Mouse (Mus musculus) brown adipose tissue, adult 24 weeks (tissue): ENCODE measurements around the gene Plekha6. TPM values are rescaled to one million over a fixed set of nuclear protein-coding genes. Genes with fewer than 3 reads are reported as not detected.

Experiments used
- H3K27ac ChIP-seq: fragments of 200-500 bp; replicated peaks from 2 replicates; pipeline ENCODE4 v1.5.1; 2012; ENCODE audit warnings: low read depth, mild to moderate bottlenecking, low read length
- H3K4me1 ChIP-seq: fragments of 200-500 bp; 2 replicates; pipeline ENCODE4 v1.6.1; 2012; ENCODE audit warnings: low read length, mixed read lengths; ENCODE audit not compliant: control insufficient read depth, insufficient read depth, insufficient read length
- H3K4me3 ChIP-seq: fragments of 200-500 bp; 2 replicates; pipeline ENCODE4 v1.5.1; 2012; ENCODE audit warnings: low read depth, mild to moderate bottlenecking, low read length, moderate library complexity; ENCODE audit not compliant: insufficient read depth
- polyA plus RNA-seq: library from polyadenylated mRNA; stranded (reverse); fragments of >200 nt; gene quantifications from 2 replicates; pipeline ENCODE4 v1.2.4, GENCODE M21; 2012; ENCODE audit not compliant: missing spikeins, insufficient read depth, insufficient read length

The Plekha6 gene
- polyA plus RNA-seq, 1 experiment, result 4.2 TPM

DNA sequence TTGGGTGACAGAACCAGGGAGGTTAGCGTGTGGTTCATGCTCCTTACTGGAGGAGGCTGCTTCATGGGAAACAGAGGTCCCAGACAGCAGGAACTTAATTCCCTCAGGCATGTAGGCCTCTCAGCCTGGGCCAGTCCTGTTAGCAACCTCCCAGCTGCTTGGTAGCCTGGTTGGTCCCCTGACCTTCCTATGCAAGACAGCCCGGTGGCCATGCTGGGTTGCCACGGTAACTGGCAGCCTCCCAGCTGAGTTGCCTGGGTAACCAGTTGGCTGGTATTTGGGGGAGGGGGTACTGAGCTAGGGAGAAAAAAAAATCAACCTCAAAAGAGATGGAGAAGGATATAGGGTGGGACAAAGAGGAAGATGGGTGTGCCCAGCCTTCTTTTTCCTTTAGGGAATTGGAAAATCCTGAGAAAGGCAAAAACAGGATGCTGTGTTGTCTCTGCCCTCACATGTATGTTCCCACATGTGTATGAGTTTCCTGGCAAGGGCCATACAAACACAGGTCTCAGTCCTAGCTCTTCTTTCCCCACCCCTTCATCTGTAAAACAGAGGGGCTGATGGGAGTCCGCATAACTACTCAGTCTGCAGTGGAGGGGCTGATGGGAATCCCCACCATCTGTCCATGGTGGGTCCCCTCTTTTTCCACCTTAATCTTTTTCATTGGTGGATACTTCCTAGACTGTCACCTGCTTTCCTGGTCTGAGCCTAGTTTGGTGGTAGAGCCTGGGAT, 24.1 kb downstream of the Plekha6 start:
- Histone ChIP-seq H3K27ac (peak overlapping the region; percentile 36; the same call in 1 of the 2 replicates), H3K4me3 (no peak overlapping the region), H3K4me1 (peaks cover 11% of the 10 kb centered on the region)

DNA sequence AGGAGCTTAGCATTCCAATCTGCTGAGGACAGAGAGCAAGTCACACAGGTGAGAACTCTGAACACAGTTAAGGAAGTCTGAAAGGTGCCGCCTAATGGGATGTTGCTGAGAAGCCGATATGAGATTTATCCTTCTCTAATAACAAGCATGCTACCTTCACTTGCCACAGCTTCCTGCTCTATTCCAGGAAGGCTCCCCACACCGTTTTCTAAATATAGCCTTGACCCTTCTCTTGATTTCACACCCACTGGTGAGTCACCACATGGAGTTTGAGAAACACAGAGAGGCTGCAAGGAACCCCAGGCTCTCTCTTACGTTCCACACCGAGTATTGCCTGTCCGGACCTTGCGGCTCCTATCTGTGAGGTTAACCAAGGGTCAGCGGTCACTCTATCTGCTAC, 24.7 kb downstream of the Plekha6 start:
- Histone ChIP-seq H3K4me3 (no peak overlapping the region), H3K27ac (peak overlapping the region; percentile 36; the same call in 1 of the 2 replicates), H3K4me1 (peaks cover 11% of the 10 kb centered on the region)

- peaks cover 11% of the 10 kb centered on the region for H3K4me1 ChIP-seq
- H3K4me3 ChIP-seq, result no peak overlapping the region
- H3K27ac ChIP-seq, result 0 out of 2 replicates have a peak overlapping the region, but pooled peaks have one; percentile 19
Observed at GRCm38 (mm10) chr1:133189471-133189870, 25.5 kb downstream of the Plekha6 start.

DNA sequence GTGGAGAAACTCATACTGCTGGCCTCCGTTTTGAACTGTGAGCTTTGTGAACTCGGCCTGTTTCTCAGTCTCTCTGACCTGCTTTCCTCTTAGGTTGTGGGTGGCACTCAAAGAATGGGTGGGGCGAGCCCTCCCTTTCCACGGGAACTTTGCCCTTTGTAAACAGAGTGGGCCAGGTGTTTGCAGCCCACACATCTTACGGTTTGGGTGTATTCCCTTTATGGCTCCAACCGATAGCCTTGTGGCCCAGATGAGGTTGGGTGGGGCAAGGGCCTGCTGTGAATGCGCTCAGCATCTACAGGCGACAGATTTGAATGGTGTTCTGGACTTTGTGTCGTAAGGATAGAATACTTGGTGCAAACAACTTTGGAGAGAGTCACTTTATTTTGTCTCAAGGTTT, 26.5 kb downstream of the Plekha6 start:
- no peak overlapping the region for H3K4me3 ChIP-seq
- no peak overlapping the region for H3K27ac ChIP-seq
- H3K4me1 ChIP-seq, result peaks cover 11% of the 10 kb centered on the region

GRCm38 (mm10) chr1:133196181-133196580, 32.2 kb downstream of the Plekha6 start:
- Histone ChIP-seq H3K4me3 (no peak overlapping the region), H3K4me1 (no peaks in the 10 kb centered on the region), H3K27ac (no peak overlapping the region)

- no peaks in the 10 kb centered on the region for H3K4me1 ChIP-seq
- H3K27ac ChIP-seq, result no peak overlapping the region
- no peak overlapping the region for H3K4me3 ChIP-seq
Observed at GRCm38 (mm10) chr1:133197266-133197665, 33.3 kb downstream of the Plekha6 start.

- no peak overlapping the region for H3K27ac ChIP-seq
- no peak overlapping the region for H3K4me3 ChIP-seq
- no peaks in the 10 kb centered on the region for H3K4me1 ChIP-seq
Observed at GRCm38 (mm10) chr1:133199706-133200105, 35.7 kb downstream of the Plekha6 start.

GRCm38 (mm10) chr1:133201499-133201898, 37.5 kb downstream of the Plekha6 start:
- H3K4me3 ChIP-seq, result no peak overlapping the region
- H3K27ac ChIP-seq, result peak overlapping the region; percentile 49
- no peaks in the 10 kb centered on the region for H3K4me1 ChIP-seq

DNA sequence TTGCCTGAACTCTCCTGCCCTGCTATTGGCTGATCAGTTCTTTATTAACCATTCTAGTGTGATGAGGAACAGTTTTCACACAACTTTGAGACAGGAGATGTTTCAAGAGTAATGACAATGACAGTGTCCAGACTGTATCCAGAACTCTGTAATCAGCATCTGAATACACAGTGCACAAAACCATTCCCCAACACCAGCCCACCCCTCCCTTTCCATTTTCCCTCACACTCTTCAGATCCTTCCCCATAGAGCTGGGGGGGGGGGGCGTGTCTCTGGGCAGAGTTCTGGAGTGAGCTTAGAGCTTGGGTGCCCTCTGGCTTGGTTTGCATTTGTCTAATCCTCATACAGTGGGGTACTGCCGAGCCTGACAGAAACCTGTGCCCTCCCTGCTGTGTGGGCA, 39.7 kb downstream of the Plekha6 start:
- Histone ChIP-seq H3K4me3 (no peak overlapping the region), H3K27ac (no peak overlapping the region), H3K4me1 (no peaks in the 10 kb centered on the region; the same call in 1 of the 2 replicates)

- no peak overlapping the region for H3K4me3 ChIP-seq
- no peak overlapping the region for H3K27ac ChIP-seq
- no peaks in the 10 kb centered on the region; the same call in 1 of the 2 replicates for H3K4me1 ChIP-seq
Observed at GRCm38 (mm10) chr1:133204341-133204849, 40.4 kb downstream of the Plekha6 start.

GRCm38 (mm10) chr1:133204985-133205384, 41.0 kb downstream of the Plekha6 start:
- H3K27ac ChIP-seq, result no peak overlapping the region
- peaks cover 3% of the 10 kb centered on the region; the same call in 1 of the 2 replicates for H3K4me1 ChIP-seq
- H3K4me3 ChIP-seq, result no peak overlapping the region

GRCm38 (mm10) chr1:133208086-133208815, 44.2 kb downstream of the Plekha6 start:
- H3K4me1 ChIP-seq, result peaks cover 13% of the 10 kb centered on the region; the same call in 1 of the 2 replicates
- H3K27ac ChIP-seq, result no peak overlapping the region
- no peak overlapping the region for H3K4me3 ChIP-seq

- Histone ChIP-seq H3K4me1 (peaks cover 13% of the 10 kb centered on the region; the same call in 1 of the 2 replicates), H3K4me3 (no peak overlapping the region), H3K27ac (no peak overlapping the region)
Observed at GRCm38 (mm10) chr1:133209036-133209435, 45.0 kb downstream of the Plekha6 start.

DNA sequence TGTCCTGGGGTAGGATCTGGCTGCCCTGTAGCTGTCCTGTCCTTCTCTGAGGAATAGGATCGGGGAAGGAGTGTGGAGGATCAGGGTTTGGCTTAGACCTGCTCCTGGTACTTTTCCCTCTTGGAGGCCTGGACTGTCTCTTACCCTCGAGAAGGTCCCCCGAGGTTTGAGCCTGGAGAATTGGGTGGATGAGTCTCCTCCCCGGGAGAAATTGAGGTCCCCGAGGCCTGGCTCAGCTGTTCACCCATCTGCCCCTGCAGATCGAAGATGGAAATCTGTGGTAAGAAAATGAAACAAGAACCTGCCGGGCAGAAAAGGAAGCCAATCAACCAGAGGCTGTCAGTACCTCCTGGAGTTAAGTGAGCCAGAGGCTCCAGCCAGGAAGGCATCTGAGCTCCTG, 45.5 kb downstream of the Plekha6 start:
- Histone ChIP-seq H3K4me3 (no peak overlapping the region), H3K27ac (no peak overlapping the region), H3K4me1 (peaks cover 13% of the 10 kb centered on the region; the same call in 1 of the 2 replicates)

- Histone ChIP-seq H3K4me1 (peaks cover 13% of the 10 kb centered on the region; the same call in 1 of the 2 replicates), H3K27ac (no peak overlapping the region)
Observed at GRCm38 (mm10) chr1:133209901-133210516, 46.0 kb downstream of the Plekha6 start.

More at GRCm38 (mm10) chr1:133209901-133210516, 46.0 kb downstream of the Plekha6 start:
- H3K4me3 ChIP-seq, result no peak overlapping the region
